Mouse (Mus musculus): Measurements from ENCODE around the gene Btbd35f14.
"Not testable (repeated sequence)": the region's sequence is repeated elsewhere in the genome, so short reads cannot be mapped to it uniquely, and the experiment has no call there.

The Btbd35f14 gene

DNA sequence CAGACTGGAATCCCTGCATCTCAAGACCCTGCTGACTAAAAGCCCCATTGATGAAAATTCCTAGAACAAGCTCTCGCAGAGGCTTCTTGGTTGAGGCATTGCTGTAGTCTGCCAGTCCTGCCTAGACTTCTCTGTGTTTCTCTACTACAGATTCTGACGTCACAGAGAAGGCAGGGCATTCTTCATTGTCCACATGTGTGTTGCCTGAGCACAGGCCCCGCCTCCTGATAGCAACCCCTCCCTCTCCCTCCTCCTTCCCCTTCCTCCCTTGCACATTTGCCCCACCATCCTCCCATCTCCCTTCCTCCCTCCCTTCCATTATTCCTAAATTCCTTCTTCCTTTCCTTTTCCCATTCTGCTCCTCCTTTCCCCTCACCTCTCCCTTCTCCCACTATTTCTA lies at the start of gene Btbd35f14:
Btbd35f14 (minus strand) TSS at position 101 of the 400 bp plus-strand sequence.
- not testable (repeated sequence) for DNase-seq

GRCm38 (mm10) chrX:33656872-33657271 lies 45.3 kb downstream of the Btbd35f14 start, which contains the start of gene Btbd35f13:
Btbd35f13 (plus strand) TSS chrX:33657172.
- DNase-seq = not testable (repeated sequence)

Data from thymus, postnatal 25 days (tissue).